Mouse (Mus musculus) cortical plate, adult 2 months (tissue): Measurements from ENCODE around the gene Zfp667.

Experiments used
- CTCF ChIP-seq: fragments of 200-500 bp; IDR thresholded peaks from 2 replicates; pipeline ENCODE4 v1.5.1; 2011; ENCODE audit warnings: mild to moderate bottlenecking, control low read depth, low read length; ENCODE audit not compliant: insufficient read depth; ENCODE audit errors: extremely low read depth
- POLR2A ChIP-seq: fragments of 200-500 bp; IDR thresholded peaks from 2 replicates; pipeline ENCODE4 v1.6.1; 2011; ENCODE audit warnings: mild to moderate bottlenecking, low read length, control low read depth; ENCODE audit not compliant: insufficient read depth; ENCODE audit errors: extremely low read depth

GRCm38 (mm10) chr7:6330458-6331232, 44.3 kb downstream of the Zfp667 start:
- no peak for TF ChIP-seq CTCF
- TF ChIP-seq POLR2A, result no peak
